Mouse (Mus musculus): ENCODE data around the gene Ctbp1.

The Ctbp1 gene

GRCm38 (mm10) chr5:33274953-33275454, at the start of gene Ctbp1:
TSS of gene Ctbp1 (minus strand) at chr5:33274994.
- peak; percentile 83 to 84 for DNase-seq (ENCODE audit: low spot score in 2 of 2)

DNA sequence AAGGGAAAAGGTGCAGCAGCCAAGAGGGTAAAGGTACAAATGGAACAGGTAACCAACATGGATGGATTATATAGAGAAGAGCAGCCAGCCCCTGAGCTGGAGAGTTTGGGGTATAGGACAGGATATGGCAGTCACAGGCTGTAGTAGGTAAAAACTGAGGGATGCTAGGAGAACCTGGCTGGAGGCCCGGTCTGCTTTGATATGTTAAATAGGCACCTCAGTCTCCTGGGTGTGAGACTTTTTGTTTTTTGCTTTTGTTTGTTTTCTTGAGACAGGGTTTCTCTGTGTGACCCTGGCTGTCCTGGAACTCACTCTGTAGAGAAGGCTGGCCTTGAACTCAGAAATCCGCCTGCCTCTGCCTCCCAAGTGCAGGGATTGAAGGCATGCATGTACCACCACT, 49.7 kb upstream of the Ctbp1 start:
- no peak for DNase-seq (ENCODE audit: low spot score in 2 of 2)

DNA sequence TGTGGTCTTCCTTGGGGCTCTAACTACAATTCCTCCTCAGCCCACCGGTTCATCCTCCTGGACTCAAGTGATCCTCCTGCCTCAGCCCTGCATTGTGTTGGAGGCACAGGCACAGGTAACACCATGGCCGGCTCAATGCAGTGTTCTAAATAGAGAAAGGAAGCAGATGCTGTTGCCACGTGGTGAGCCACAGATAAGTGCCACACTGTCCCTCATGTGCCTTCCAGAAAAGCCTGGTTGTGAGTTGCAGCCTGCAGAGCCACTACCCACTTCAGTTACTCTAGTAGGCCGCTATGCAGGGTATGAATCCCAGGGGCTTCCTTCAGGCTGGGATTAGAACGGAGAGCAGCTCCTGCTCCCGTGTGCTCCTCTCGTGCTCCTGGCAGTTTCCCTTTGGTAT, 37.4 kb upstream of the Ctbp1 start:
- no peak for DNase-seq (ENCODE audit: low spot score in 2 of 2)

- DNase-seq (ENCODE audit: low spot score in 2 of 2): no peak
Observed at GRCm38 (mm10) chr5:33310704-33311462, 36.1 kb upstream of the Ctbp1 start.

GRCm38 (mm10) chr5:33301801-33302200, 27.0 kb upstream of the Ctbp1 start:
- no peak for DNase-seq (ENCODE audit: low spot score in 2 of 2)

DNA sequence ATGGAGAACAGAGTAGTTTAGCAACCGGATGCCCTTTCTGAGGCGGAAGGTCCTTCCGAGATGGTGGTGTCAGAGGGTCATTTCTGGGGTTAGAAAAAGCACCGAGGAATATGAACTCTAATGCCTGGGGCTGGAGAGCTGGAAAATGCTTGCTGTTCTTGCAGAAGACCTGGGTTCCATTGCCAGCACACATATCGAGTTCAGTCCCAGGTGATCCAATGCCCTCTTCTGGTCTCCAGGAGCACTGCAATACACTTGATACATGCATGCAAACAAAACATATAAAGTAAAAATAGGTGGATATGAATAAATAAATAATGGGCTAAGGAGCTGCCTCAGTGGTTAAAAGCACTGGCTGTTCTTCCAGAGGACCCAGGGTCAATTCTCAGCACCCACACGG, 22.4 kb upstream of the Ctbp1 start:
- no peak for DNase-seq (ENCODE audit: low spot score in 2 of 2)

GRCm38 (mm10) chr5:33293796-33294430, 19.1 kb upstream of the Ctbp1 start:
- DNase-seq (ENCODE audit: low spot score in 2 of 2): no peak

DNA sequence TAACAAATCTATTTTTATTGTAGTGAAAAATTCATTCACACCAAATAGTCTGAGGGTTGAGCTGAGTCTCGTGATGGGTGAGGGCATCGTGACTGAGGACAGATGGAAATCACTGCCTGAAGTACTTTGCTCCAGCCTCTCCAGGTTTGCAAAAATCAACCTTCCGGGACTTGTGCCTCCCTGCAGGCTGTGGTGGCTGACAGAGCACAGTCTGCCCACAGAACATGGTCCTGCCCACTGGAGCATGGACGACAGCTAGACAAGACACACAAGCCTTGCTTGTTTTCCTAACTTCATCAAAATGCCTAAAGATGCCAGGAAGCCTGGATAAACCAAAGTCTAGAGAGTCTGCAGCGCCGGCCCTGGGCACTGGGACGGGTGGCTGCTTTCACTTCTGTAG, 9.2 kb upstream of the Ctbp1 start:
- DNase-seq (ENCODE audit: low spot score in 2 of 2): no peak

DNA sequence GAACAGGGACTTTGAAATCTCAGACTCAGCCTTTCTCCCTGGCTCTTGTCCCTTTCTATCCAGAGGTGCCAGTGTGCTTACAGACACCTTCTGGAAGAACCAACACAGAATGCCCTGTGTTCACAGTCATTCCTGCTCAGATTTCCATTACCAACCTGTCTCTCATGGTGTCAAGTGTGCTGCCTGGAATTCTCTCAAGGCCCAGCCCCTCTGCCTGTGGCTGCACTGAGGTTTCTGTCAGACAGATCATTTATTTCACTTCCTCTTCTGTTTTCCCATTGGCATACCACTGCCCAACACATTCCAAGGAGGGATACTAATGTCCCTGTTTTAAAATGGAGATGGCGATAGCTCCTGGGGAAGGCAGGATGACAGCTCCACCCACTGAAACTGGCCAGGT, 6.6 kb upstream of the Ctbp1 start:
- DNase-seq (ENCODE audit: low spot score in 2 of 2): no peak

DNA sequence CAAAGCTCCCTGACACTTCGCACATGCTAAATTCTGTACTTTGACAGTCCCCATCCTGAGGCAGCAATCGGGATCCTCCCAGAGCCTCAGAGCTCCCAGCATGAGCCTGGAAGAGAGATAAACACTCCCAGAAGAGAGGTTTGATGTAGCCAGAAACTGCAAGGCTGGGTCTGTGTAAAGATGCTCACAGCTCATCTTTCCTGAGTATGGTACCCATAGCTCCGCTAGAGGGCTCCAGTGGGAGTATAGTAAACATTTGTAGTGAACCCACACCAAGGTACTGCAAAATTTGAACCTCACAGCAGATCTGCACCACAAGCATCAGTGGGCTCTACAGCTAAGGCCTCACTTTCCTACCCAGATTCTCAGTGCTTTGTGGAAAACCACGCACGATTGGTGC, 4.2 kb upstream of the Ctbp1 start:
- no peak for DNase-seq (ENCODE audit: low spot score in 2 of 2)

GRCm38 (mm10) chr5:33277286-33277685, 2.5 kb upstream of the Ctbp1 start:
- DNase-seq (ENCODE audit: low spot score in 2 of 2): no peak

DNA sequence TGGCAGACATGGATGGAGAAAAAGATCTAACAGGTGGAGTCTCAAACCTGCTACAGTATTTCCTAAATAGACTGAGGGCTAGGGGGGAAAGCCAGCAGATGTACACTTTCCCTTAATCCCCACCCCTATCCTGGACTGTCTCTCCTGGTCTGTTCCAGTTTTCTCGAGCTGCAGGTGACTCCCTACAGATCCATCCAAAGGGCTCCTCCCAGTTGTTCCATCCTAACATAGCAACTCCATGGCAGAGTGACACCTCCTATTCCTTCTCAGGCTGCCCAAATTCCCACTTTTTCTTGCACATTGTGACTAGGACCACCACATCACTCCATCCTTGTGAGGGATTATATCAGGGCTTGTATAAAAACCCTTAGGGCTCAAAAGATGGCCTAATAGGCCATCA, 960 bp upstream of the Ctbp1 start:
- DNase-seq (ENCODE audit: low spot score in 2 of 2): no peak

GRCm38 (mm10) chr5:33274085-33274952, 475 bp downstream of the Ctbp1 start:
- DNase-seq (ENCODE audit: low spot score in 2 of 2): peak; percentile 88 to 89

GRCm38 (mm10) chr5:33273777-33274084, 1.1 kb downstream of the Ctbp1 start:
- no peak for DNase-seq (ENCODE audit: low spot score in 2 of 2)

DNA sequence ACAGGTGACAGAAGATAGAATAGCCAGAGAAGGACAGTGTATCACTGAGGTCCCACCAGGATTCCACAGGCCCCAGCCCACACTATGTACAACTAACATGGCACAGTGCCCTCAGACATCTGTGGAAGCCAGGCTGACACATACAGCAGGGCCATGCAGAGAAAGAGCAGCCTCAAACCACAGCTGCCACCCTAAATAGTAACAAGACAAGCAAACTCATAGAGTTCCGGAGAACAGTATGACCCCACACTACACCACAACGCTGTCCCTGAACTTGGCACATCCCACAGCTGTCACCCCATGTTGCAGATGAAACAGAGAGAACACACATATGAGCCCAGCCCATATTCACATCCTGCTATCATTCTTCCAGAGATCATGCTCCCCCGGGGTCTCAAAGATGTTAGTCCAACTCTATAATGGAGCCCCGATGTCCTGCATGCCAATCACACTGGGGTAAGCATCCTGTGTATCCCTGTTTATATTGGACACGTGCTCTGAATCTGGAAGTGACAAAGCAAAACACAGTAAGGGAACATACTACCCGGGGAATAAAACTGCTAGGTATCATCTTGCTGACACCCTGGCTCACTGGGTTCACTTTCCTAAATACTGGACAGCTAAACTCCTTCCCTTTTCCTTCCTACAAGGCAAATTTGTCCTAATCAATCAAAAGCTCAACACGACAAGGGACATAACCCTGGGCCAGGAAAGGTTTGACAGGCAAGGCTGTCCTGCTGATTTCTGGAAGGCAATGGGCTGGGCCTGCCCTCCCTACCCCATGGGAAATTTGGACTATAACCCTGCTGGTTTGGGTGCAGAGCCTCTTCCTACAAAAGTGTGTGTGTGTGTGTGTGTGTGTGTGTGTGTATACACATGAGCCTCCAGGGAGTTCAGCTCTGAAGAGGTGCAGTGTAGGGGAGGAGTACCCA, 1.7 kb downstream of the Ctbp1 start:
- DNase-seq (ENCODE audit: low spot score in 2 of 2): no peak

- DNase-seq (ENCODE audit: low spot score in 2 of 2): no peak
Observed at GRCm38 (mm10) chr5:33272146-33272545, 2.6 kb downstream of the Ctbp1 start.

DNA sequence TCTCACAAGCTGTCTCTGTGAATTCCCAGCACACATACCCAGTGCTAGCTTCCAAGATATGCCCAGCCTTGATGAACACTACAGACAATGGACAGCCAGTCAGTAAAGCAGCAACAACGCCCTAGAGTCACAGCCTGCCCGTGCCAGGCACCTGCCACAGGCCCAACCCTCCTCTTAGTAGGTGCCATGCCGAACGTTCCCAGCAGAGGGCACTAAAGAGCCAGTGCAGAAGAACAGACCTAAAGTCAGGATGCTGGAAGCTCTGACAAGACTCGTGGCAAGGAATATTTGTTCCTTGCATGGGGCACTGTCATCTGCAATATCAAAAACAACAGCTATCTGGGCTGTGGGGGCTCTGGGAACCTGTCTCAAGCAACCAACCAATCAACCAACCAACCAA, 4.2 kb downstream of the Ctbp1 start:
- DNase-seq (ENCODE audit: low spot score in 2 of 2): peak; percentile 65 to 81

DNA sequence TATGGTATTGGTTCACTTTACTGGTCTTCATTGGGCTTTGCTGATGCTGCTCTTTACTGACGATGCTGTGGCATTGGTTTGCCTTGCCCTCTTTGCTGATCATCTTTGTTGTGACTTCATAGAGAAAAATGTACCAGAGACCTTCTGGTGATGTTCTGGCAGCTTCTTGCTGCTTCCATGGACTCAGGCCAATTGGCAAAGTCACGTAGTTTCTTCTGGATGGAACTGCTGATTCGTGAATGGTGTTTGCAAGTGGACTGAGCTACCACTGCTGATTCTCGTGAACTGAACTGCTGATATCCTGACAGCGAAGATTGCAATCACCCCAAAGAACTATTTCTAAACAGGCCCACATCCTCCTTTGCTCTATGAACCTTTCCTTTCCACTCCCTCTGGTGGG, 20.4 kb downstream of the Ctbp1 start:
- DNase-seq (ENCODE audit: low spot score in 2 of 2): no peak

- DNase-seq (ENCODE audit: low spot score in 2 of 2): no peak
Observed at GRCm38 (mm10) chr5:33248186-33248585, 26.6 kb downstream of the Ctbp1 start.

GRCm38 (mm10) chr5:33247387-33247786, 27.4 kb downstream of the Ctbp1 start:
- DNase-seq (ENCODE audit: low spot score in 2 of 2): no peak

- peak in 1 of 2 experiments; percentile 38 for DNase-seq (ENCODE audit: low spot score in 2 of 2)
Observed at GRCm38 (mm10) chr5:33245701-33246100, 29.1 kb downstream of the Ctbp1 start.
